Mouse (Mus musculus) midbrain, postnatal 0 days (tissue): ENCODE measurements around the gene Plekhg6. TPM values are rescaled to one million over a fixed set of nuclear protein-coding genes. Genes with fewer than 3 reads are reported as not detected.
A peak's percentile ranks its signal among the peaks of the same experiment; 100 is the strongest.

ENCODE experiments used
- ATAC-seq: fragments of 200-750 bp; cut with Nextera tagmentation; 2 replicates; pipeline ENCODE4 v1.8.0; 2017; ENCODE audit warnings: moderate number of reproducible peaks, mild to moderate bottlenecking, moderate TSS enrichment, moderate library complexity; ENCODE audit not compliant: low FRiP score
- DNase-seq: peaks from one replicate; pipeline ENCODE4 v3.0.0-alpha.2; 2015; ENCODE audit warnings: low spot score
- H3K27ac ChIP-seq: fragments of 300-500 bp; sonication (generic); 2 replicates; pipeline ENCODE4 v1.5.1; 2014; ENCODE audit warnings: low read depth, mild to moderate bottlenecking, low read length, mixed read lengths
- H3K27me3 ChIP-seq: fragments of 300-500 bp; sonication (generic); 2 replicates; pipeline ENCODE4 v1.6.1; 2014; ENCODE audit warnings: low read length, control low read depth, mixed read lengths; ENCODE audit not compliant: insufficient read depth
- H3K36me3 ChIP-seq: fragments of 300-500 bp; sonication (generic); 2 replicates; pipeline ENCODE4 v1.6.1; 2014; ENCODE audit warnings: low read length, control low read depth, mixed read lengths; ENCODE audit not compliant: insufficient read depth
- H3K4me1 ChIP-seq: fragments of 300-500 bp; sonication (generic); 2 replicates; pipeline ENCODE4 v1.6.1; 2014; ENCODE audit warnings: mild to moderate bottlenecking, control low read depth, antibody characterized with exemption, low read length, mixed read lengths; ENCODE audit not compliant: insufficient read depth
- H3K4me2 ChIP-seq: fragments of 300-500 bp; sonication (generic); 2 replicates; pipeline ENCODE4 v1.6.1; 2014; ENCODE audit warnings: low read depth, mild to moderate bottlenecking, low read length, mixed read lengths; ENCODE audit not compliant: poor library complexity, severe bottlenecking
- H3K4me3 ChIP-seq: fragments of 300-500 bp; sonication (generic); 2 replicates; pipeline ENCODE4 v1.5.1; 2014; ENCODE audit warnings: low read depth, mild to moderate bottlenecking, low read length, moderate library complexity
- H3K9ac ChIP-seq: fragments of 300-500 bp; sonication (generic); replicated peaks from 2 replicates; pipeline ENCODE4 v1.6.1; 2014; ENCODE audit warnings: mild to moderate bottlenecking, low read length, moderate library complexity, mixed read lengths; ENCODE audit not compliant: poor library complexity, severe bottlenecking
- H3K9me3 ChIP-seq: fragments of 300-500 bp; sonication (generic); 2 replicates; pipeline ENCODE4 v1.6.1; 2016; ENCODE audit warnings: low read length, control low read depth
- CTCF ChIP-seq: IDR thresholded peaks from 2 replicates; pipeline ENCODE4 v1.5.1; 2016; ENCODE audit warnings: antibody characterized with exemption, mild to moderate bottlenecking
- WGBS: fragments of 180-500 bp; shearing (Covaris S2); extraction: QIAGEN DNeasy Blood & Tissue Kit; methylation state at CpG from one replicate; pipeline ENCODE4 v1.1.7; 2014; 5-methylcytosine and 5-hydroxymethylcytosine counted together
- polyA plus RNA-seq: library from polyadenylated mRNA; unstranded; fragments of >200 nt; fragmentation: Nextera tagmentation; extraction: Ambion mirVana; gene quantifications from 2 replicates; pipeline ENCODE4 v1.2.1, GENCODE M21; 2015
- total RNA-seq: library from RNA; depleted of rRNA; stranded (reverse); fragments of >200 nt; gene quantifications from 2 replicates; pipeline ENCODE4 v1.2.3, GENCODE M21; 2014

Gene Plekhg6
- total and polyA plus RNA-seq, 2 experiments from 2014 or later = 0.22 to 0.35 TPM

DNA sequence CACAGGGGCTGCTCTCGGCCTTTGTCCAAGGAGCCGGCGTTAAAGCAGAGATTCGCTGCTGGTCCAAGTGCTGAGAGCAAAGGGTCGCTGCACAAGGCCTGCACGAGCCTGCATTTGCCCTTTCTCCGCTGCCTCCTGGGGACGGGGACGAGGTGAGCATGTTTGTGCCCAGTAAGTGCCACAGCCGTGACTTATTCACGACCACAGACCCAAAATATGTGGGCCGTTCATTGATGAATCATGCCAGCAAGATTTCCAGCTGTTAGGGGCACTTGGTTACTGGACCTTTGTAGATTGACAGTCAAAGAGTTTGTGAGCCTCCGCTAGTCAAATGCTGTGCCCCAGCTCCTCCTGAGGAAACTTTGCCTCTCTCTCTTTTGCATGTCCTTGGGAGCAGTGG lies 42.9 kb upstream of the Plekhg6 start:
- Histone ChIP-seq H3K27ac (no peak overlapping the region), H3K4me3 (no peak overlapping the region), H3K27me3 (0 out of 2 replicates have a peak, but pooled peaks cover 6% of the 10 kb centered on the region), H3K36me3 (no peaks in the 10 kb centered on the region), H3K4me2 (no peak overlapping the region), H3K9ac (no peak overlapping the region), H3K4me1 (no peaks in the 10 kb centered on the region; the same call in none of the 2 replicates), H3K9me3 (no peaks in the 10 kb centered on the region)
- WGBS = 44% methylated on average over 13 of the region's 13 CpGs
- ATAC-seq (no peak), DNase-seq (no peak)
- no peak for TF ChIP-seq CTCF

DNA sequence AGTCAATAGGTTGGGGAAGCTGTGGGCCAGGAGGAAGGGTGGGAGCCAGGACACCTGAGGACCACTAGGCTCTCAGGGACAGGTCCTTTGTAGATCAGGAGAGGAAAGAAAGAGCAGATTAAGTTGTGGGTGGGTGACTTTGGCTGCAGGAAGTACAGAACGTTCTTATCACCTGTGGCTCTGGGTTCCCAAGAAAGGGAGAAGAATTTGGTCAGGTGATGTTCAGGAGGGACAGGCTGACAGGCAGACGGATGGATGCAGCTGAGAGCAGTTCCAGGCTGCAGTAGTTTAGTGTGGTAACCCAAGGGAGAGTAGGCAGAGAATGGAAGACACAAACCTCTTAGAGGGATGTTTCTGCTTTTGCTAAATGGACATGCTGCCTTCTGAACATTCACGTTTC lies 42.5 kb upstream of the Plekhg6 start:
- H3K4me2 ChIP-seq = peak overlapping the region; percentile 35; the same call in 1 of the 2 replicates
- 0 out of 2 replicates have a peak, but pooled peaks cover 6% of the 10 kb centered on the region for H3K27me3 ChIP-seq
- DNase-seq (no peak), ATAC-seq (no peak)
- no peak overlapping the region for H3K9ac ChIP-seq
- no peaks in the 10 kb centered on the region; the same call in none of the 2 replicates for H3K4me1 ChIP-seq
- WGBS = 58% methylated on average over 3 of the region's 3 CpGs
- no peaks in the 10 kb centered on the region for H3K9me3 ChIP-seq
- TF ChIP-seq CTCF = no peak
- no peak overlapping the region for H3K4me3 ChIP-seq
- no peaks in the 10 kb centered on the region for H3K36me3 ChIP-seq
- H3K27ac ChIP-seq = no peak overlapping the region

DNA sequence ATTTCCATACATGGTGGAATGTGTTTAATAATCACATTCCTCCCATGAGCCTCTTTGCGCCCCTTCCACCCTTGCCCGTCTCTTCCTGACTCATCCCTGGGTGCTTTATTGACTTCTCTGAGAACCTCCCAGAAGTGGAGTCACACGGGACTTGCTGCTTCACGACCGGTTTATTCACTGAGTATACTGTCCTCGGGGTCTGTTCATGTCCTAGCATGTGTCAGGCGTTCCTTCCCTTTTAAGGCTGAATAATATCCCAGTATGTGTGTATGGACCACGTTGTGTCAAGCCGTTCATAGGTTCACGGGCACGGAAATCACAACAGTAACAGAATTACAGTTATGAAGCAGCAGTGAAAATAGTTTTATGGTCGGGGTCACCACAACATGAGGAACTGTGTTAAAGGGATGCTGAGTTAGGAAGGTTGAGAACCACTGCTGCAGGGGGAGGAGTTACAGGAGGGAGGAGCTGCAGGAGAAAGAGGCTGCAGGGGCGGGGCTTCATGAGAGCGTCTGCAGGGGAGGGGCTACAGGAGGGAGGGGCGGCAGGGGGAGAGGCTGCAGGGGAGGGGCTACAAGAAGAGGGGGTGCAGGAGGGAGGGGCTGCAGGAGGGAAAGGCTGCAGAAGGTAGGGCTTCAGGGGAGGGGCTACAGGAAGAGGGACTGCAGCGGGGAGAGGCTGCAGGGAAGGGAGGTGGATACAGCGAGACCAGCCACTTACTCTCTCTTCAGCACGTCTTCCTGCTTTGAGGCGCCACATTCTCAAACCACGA lies 41.6 kb upstream of the Plekhg6 start:
- peak; percentile 44 for DNase-seq
- Histone ChIP-seq H3K4me1 (no peaks in the 10 kb centered on the region; the same call in none of the 2 replicates), H3K9me3 (no peaks in the 10 kb centered on the region), H3K36me3 (no peaks in the 10 kb centered on the region), H3K4me2 (peak overlapping the region; percentile 35), H3K9ac (no peak overlapping the region), H3K27ac (no peak overlapping the region), H3K27me3 (0 out of 2 replicates have a peak, but pooled peaks cover 6% of the 10 kb centered on the region), H3K4me3 (no peak overlapping the region)
- 26% methylated on average over 18 of the region's 20 CpGs for WGBS
- ATAC-seq = no peak
- TF ChIP-seq CTCF = no peak

DNA sequence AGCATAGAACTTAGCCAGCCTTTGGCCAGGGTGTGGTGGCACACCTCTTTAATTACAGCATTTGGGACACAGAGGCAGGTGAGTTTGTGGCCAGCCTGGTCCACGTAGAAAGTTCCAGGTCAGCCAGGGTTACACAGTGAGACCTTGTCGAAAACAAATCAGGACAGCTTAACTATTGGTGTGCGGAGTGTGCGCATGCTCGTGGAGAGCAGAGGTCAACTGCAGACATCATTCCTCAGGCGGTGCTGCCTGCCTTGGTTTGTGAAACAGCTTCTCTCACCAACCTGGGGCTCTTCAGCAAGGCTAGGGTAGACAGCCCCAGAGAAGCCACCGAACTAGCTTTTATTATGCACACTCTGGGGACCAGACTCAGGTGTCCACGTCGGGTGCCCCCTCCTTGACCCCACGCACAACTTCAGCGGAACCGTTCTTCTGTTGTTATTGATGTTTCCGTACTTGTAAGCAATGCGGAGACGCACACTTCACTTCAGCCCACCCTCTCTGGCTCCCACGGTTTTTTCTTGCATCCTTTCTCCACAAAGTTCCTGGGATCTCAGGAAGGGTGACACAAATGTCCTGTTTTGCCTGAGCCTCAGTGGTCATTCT lies 40.0 kb upstream of the Plekhg6 start:
- Histone ChIP-seq H3K4me1 (no peaks in the 10 kb centered on the region; the same call in 1 of the 2 replicates), H3K27me3 (0 out of 2 replicates have a peak, but pooled peaks cover 6% of the 10 kb centered on the region), H3K36me3 (no peaks in the 10 kb centered on the region), H3K4me2 (no peak overlapping the region), H3K9me3 (no peaks in the 10 kb centered on the region), H3K4me3 (no peak overlapping the region), H3K9ac (no peak overlapping the region), H3K27ac (no peak overlapping the region)
- WGBS = 83% methylated on average over 16 of the region's 16 CpGs
- ATAC-seq (no peak), DNase-seq (no peak)
- no peak for TF ChIP-seq CTCF

DNA sequence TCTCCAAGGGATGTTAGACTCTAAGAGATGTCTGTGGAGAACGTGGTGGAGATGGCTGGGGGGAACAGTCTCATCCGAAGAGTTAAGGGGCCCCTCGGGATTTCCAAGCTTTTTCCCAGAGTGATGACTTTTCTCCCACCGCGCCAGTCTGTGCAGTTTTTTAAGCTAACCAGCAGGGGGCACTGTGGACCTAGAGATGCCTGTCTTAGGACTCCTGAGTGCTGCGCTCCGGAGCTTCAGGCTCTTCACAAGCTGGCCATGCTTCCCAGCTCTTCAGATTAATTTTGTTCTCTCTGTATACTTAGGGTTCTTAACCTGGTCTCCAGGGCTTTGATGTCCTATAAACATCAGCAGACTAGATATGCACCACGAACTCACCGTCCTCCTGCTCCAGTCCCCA lies 38.2 kb upstream of the Plekhg6 start:
- H3K27me3 ChIP-seq = 0 out of 2 replicates have a peak, but pooled peaks cover 6% of the 10 kb centered on the region
- H3K9ac ChIP-seq = no peak overlapping the region
- no peak overlapping the region for H3K27ac ChIP-seq
- DNase-seq (peak; percentile 94), ATAC-seq (peak; percentile 83)
- TF ChIP-seq CTCF = peak; percentile 93
- no peaks in the 10 kb centered on the region; the same call in 1 of the 2 replicates for H3K4me1 ChIP-seq
- WGBS = 6% methylated on average over 9 of the region's 9 CpGs
- H3K4me2 ChIP-seq = no peak overlapping the region
- H3K36me3 ChIP-seq = no peaks in the 10 kb centered on the region
- no peaks in the 10 kb centered on the region for H3K9me3 ChIP-seq
- H3K4me3 ChIP-seq = no peak overlapping the region

DNA sequence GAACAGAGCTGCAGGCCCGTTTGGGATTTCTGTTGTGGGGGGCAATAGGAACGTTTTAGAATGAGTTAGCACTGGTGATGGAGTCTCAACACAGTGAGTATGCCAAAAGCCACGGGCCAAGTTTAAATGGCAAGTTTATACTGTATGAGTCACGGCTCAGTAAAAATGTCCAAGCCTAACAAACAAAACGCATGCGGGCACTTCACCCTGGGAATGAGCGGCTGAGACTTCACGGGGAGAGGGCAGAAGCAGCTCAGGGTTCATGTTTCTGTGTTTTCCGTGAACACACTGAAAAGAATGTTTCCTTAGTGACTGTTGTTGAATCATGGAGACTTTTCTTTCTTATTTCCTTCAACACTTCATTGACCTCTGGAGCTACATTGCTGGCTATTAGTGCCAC lies 32.7 kb upstream of the Plekhg6 start:
- no peaks in the 10 kb centered on the region for H3K4me1 ChIP-seq
- H3K4me2 ChIP-seq = no peak overlapping the region
- no peak overlapping the region for H3K27ac ChIP-seq
- TF ChIP-seq CTCF = no peak
- H3K36me3 ChIP-seq = no peaks in the 10 kb centered on the region
- H3K27me3 ChIP-seq = no peaks in the 10 kb centered on the region
- DNase-seq (no peak), ATAC-seq (no peak)
- WGBS = 72% methylated on average over 9 of the region's 9 CpGs
- H3K9ac ChIP-seq = no peak overlapping the region
- H3K9me3 ChIP-seq = no peaks in the 10 kb centered on the region
- no peak overlapping the region for H3K4me3 ChIP-seq
